Mouse (Mus musculus) adrenal gland (tissue): ENCODE measurements at regions not wholly inside any gene's neighbourhood (a gene's known extent, or its start where the extent isn't known, plus 50 kb on each side); places are given as distances from the start of the nearest gene placed in this dataset.

Experiments
- intact Hi-C: fragments of 180-260 bp; cut with DNase I; formaldehyde crosslinking; loops from one replicate; pipeline ENCODE4 v1.15.1; 2025

DNA sequence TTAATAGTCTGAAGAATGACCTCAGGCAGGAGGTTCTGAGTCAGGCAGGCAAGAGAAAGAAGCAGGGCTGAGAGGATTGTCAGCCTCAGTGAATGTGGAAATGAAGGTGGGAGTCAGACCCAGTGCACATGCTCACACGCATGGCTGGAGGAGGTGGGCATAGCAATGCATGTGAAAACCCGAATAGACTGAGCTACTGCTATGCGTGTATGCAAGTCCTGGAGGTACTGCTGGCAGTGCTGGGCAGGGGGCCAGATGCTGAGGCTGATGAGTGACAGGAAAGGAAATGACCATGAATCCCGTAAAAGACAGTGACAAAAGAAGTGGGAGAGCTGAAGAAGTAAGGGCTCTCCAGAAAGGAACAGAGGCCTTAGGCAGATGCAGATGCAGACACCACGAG, 50.3 kb upstream of the Armc3 start:
- intact Hi-C loops, result loop anchor here (10.0 kb wide), 1 partner anchor 564 kb away; no protein-coding TSS in a partner anchor
